Mouse (Mus musculus): ENCODE data around the gene Ptpn11. TPM values are rescaled to one million over a fixed set of nuclear protein-coding genes. Genes with fewer than 3 reads are reported as not detected.
"Not testable (repeated sequence)": the region's sequence is repeated elsewhere in the genome, so short reads cannot be mapped to it uniquely, and the experiment has no call there.

The Ptpn11 gene
- polyA plus RNA-seq, 1 experiment from 2014 or later: 23.3 TPM

GRCm38 (mm10) chr5:121226845-121227244, 35.6 kb upstream of the Ptpn11 start:
- 90% methylated on average over 4 of the region's 4 CpGs for WGBS
- H3K4me2 ChIP-seq (ENCODE audit: low read depth): no peak overlapping the region
- ATAC-seq (ENCODE audit: insufficient read depth, low FRiP score, low TSS enrichment): no peak
- no peak overlapping the region for H3K27ac ChIP-seq (ENCODE audit: low read depth, low read length)
- H3K9ac ChIP-seq (ENCODE audit: low read length): no peak overlapping the region
- H3K27me3 ChIP-seq (ENCODE audit: control insufficient read depth, insufficient read depth, low read length): no peaks in the 10 kb centered on the region
- DNase-seq (ENCODE audit: low spot score): no peak
- 0 out of 2 replicates have a peak, but pooled peaks cover 2% of the 10 kb centered on the region for H3K4me1 ChIP-seq (ENCODE audit: control insufficient read depth, insufficient read depth, low read length)
- no peak overlapping the region for H3K4me3 ChIP-seq (ENCODE audit: low read depth, low read length)
- H3K36me3 ChIP-seq (ENCODE audit: control insufficient read depth, insufficient read depth, low read length): no peaks in the 10 kb centered on the region
- H3K9me3 ChIP-seq (ENCODE audit: control insufficient read depth, low read length): no peaks in the 10 kb centered on the region

GRCm38 (mm10) chr5:121226406-121226805, 35.2 kb upstream of the Ptpn11 start:
- no peaks in the 10 kb centered on the region for H3K9me3 ChIP-seq (ENCODE audit: control insufficient read depth, low read length)
- H3K27me3 ChIP-seq (ENCODE audit: control insufficient read depth, insufficient read depth, low read length): no peaks in the 10 kb centered on the region
- DNase-seq (ENCODE audit: low spot score): no peak
- H3K9ac ChIP-seq (ENCODE audit: low read length): no peak overlapping the region
- no peak overlapping the region for H3K4me3 ChIP-seq (ENCODE audit: low read depth, low read length)
- H3K27ac ChIP-seq (ENCODE audit: low read depth, low read length): no peak overlapping the region
- no peak overlapping the region for H3K4me2 ChIP-seq (ENCODE audit: low read depth)
- H3K36me3 ChIP-seq (ENCODE audit: control insufficient read depth, insufficient read depth, low read length): no peaks in the 10 kb centered on the region
- ATAC-seq (ENCODE audit: insufficient read depth, low FRiP score, low TSS enrichment): no peak
- WGBS: 86% methylated on average over 3 of the region's 3 CpGs
- 0 out of 2 replicates have a peak, but pooled peaks cover 2% of the 10 kb centered on the region for H3K4me1 ChIP-seq (ENCODE audit: control insufficient read depth, insufficient read depth, low read length)

GRCm38 (mm10) chr5:121225854-121226253, 34.7 kb upstream of the Ptpn11 start:
- no peaks in the 10 kb centered on the region for H3K36me3 ChIP-seq (ENCODE audit: control insufficient read depth, insufficient read depth, low read length)
- H3K9ac ChIP-seq (ENCODE audit: low read length): no peak overlapping the region
- WGBS: 89% methylated on average over 2 of the region's 2 CpGs
- ATAC-seq (ENCODE audit: insufficient read depth, low FRiP score, low TSS enrichment) (no peak), DNase-seq (ENCODE audit: low spot score) (no peak)
- H3K27ac ChIP-seq (ENCODE audit: low read depth, low read length): no peak overlapping the region
- no peaks in the 10 kb centered on the region for H3K9me3 ChIP-seq (ENCODE audit: control insufficient read depth, low read length)
- no peaks in the 10 kb centered on the region for H3K27me3 ChIP-seq (ENCODE audit: control insufficient read depth, insufficient read depth, low read length)
- no peak overlapping the region for H3K4me2 ChIP-seq (ENCODE audit: low read depth)
- H3K4me1 ChIP-seq (ENCODE audit: control insufficient read depth, insufficient read depth, low read length): 0 out of 2 replicates have a peak, but pooled peaks cover 2% of the 10 kb centered on the region
- no peak overlapping the region for H3K4me3 ChIP-seq (ENCODE audit: low read depth, low read length)

- ATAC-seq (ENCODE audit: insufficient read depth, low FRiP score, low TSS enrichment) (no peak), DNase-seq (ENCODE audit: low spot score) (no peak)
- no peaks in the 10 kb centered on the region for H3K36me3 ChIP-seq (ENCODE audit: control insufficient read depth, insufficient read depth, low read length)
- H3K9ac ChIP-seq (ENCODE audit: low read length): no peak overlapping the region
- H3K27me3 ChIP-seq (ENCODE audit: control insufficient read depth, insufficient read depth, low read length): no peaks in the 10 kb centered on the region
- no peak overlapping the region for H3K27ac ChIP-seq (ENCODE audit: low read depth, low read length)
- WGBS: 93% methylated on average over 3 of the region's 3 CpGs
- 0 out of 2 replicates have a peak, but pooled peaks cover 2% of the 10 kb centered on the region for H3K4me1 ChIP-seq (ENCODE audit: control insufficient read depth, insufficient read depth, low read length)
- H3K4me2 ChIP-seq (ENCODE audit: low read depth): no peak overlapping the region
- H3K9me3 ChIP-seq (ENCODE audit: control insufficient read depth, low read length): no peaks in the 10 kb centered on the region
- no peak overlapping the region for H3K4me3 ChIP-seq (ENCODE audit: low read depth, low read length)
These were observed 33.7 kb upstream of the Ptpn11 start for GRCm38 (mm10) chr5:121224856-121225255.

DNA sequence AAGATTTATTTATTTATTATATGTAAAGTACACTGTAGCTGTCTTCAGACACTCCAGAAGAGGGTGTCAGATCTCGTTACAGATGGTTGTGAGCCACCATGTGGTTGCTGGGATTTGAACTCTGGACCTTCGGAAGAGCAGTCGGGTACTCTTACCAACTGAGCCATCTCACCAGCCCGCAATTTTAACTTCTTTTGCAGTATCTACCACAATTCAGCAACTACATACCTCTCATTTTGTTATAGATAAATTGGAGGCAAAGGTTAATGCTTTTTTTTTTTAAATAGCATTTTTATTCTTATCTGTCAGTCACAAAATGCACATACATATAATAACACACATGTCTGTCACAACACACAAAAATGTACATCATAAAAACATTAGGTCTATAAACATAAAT, 32.8 kb upstream of the Ptpn11 start:
- H3K27me3 ChIP-seq (ENCODE audit: control insufficient read depth, insufficient read depth, low read length); H3K4me1 ChIP-seq (ENCODE audit: control insufficient read depth, insufficient read depth, low read length); H3K9ac ChIP-seq (ENCODE audit: low read length); H3K9me3 ChIP-seq (ENCODE audit: control insufficient read depth, low read length); DNase-seq (ENCODE audit: low spot score); H3K4me3 ChIP-seq (ENCODE audit: low read depth, low read length); ATAC-seq (ENCODE audit: insufficient read depth, low FRiP score, low TSS enrichment); H3K27ac ChIP-seq (ENCODE audit: low read depth, low read length); H3K4me2 ChIP-seq (ENCODE audit: low read depth); H3K36me3 ChIP-seq (ENCODE audit: control insufficient read depth, insufficient read depth, low read length): not testable (repeated sequence)
- WGBS: 93% methylated on average over 3 of the region's 4 CpGs

GRCm38 (mm10) chr5:121221328-121221850, 30.2 kb upstream of the Ptpn11 start:
- 0 out of 2 replicates have a peak, but pooled peaks cover 2% of the 10 kb centered on the region for H3K4me1 ChIP-seq (ENCODE audit: control insufficient read depth, insufficient read depth, low read length)
- peak overlapping the region; percentile 93 for H3K9ac ChIP-seq (ENCODE audit: low read length)
- peak overlapping the region; percentile 72 for H3K4me2 ChIP-seq (ENCODE audit: low read depth)
- H3K27me3 ChIP-seq (ENCODE audit: control insufficient read depth, insufficient read depth, low read length): no peaks in the 10 kb centered on the region
- 22% methylated on average over 23 of the region's 23 CpGs for WGBS
- no peak for ATAC-seq (ENCODE audit: insufficient read depth, low FRiP score, low TSS enrichment)
- no peaks in the 10 kb centered on the region for H3K9me3 ChIP-seq (ENCODE audit: control insufficient read depth, low read length)
- peak; percentile 18 for DNase-seq (ENCODE audit: low spot score)
- no peaks in the 10 kb centered on the region for H3K36me3 ChIP-seq (ENCODE audit: control insufficient read depth, insufficient read depth, low read length)
- no peak overlapping the region; the same call in 1 of the 2 replicates for H3K27ac ChIP-seq (ENCODE audit: low read depth, low read length)
- H3K4me3 ChIP-seq (ENCODE audit: low read depth, low read length): peak overlapping the region; percentile 75

DNA sequence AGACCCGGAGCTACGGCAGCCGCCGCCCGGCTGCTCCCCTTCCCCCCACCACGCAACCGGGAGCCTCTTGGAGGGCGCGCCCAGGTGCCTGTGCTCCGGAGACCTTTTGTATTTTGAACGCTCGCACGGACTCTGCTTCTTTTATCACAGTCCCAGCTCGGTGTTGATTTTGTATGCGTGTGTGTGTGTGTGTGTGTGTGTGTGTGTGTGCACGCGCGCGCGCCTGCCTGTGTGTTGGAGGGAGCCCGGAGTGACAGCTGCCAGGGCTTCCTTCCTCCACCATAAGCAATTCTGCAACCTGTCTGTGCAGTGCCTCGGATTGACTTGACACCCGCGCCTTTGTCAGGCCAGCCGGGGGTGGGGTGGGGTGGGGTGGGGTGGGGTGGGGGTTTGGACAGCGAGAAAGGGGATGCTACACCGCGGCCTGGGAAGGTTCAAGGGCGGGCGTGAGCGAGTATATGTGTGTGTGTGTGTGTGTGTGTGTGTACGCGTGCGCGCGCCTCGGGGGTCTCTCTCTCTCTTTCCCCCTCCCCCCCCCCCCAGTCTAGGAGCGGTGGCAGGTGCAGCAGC, 29.6 kb upstream of the Ptpn11 start:
- WGBS: under 1% methylated on average over 22 of the region's 38 CpGs
- DNase-seq (ENCODE audit: low spot score) (peak; percentile 46), ATAC-seq (ENCODE audit: insufficient read depth, low FRiP score, low TSS enrichment) (peak; percentile 36)
- H3K36me3 ChIP-seq (ENCODE audit: control insufficient read depth, insufficient read depth, low read length): no peaks in the 10 kb centered on the region
- peak overlapping the region; percentile 75 for H3K4me3 ChIP-seq (ENCODE audit: low read depth, low read length)
- no peaks in the 10 kb centered on the region for H3K9me3 ChIP-seq (ENCODE audit: control insufficient read depth, low read length)
- H3K27ac ChIP-seq (ENCODE audit: low read depth, low read length): peak overlapping the region; percentile 85
- H3K9ac ChIP-seq (ENCODE audit: low read length): peak overlapping the region; percentile 93
- H3K4me2 ChIP-seq (ENCODE audit: low read depth): peak overlapping the region; percentile 72
- no peaks in the 10 kb centered on the region for H3K27me3 ChIP-seq (ENCODE audit: control insufficient read depth, insufficient read depth, low read length)
- 0 out of 2 replicates have a peak, but pooled peaks cover 2% of the 10 kb centered on the region for H3K4me1 ChIP-seq (ENCODE audit: control insufficient read depth, insufficient read depth, low read length)

DNA sequence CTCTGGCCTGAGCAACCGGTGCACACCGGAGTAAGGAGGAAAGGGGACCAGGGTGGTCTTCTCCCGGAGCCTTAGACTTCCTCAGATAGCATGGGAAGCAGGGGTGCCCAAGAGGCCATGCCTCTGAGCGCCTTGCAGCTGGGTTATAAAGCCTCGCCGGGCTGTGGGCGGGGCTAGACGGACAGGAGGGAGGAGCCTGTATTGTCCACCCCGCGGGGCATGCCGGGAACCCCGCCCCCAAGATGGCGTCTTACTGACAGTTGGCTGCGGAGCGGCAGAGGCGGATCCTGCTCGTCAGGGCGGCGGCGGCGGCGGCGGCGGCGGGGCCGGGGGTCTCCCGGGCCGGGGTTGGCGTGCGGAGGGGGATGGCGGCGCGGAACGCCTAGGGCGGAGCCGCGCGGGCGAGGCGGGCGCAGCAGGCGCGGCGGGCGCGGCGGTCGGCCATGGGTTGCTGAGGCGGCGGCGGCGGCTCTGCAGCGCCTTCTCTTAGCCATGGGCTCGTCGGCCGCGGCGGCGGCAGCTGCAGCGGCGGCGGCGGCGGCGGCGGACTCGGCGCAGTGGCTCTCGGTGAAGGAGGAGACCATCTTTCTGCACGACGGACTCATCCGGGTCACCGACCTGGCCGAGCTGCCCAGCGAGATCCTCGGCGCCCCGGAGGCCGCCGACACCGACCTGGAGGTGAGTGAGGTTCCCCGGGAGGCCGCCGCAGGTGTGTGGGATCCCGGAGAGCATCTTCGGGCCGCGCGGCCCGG, 29.0 kb upstream of the Ptpn11 start, which contains the start of gene Hectd4:
TSS of gene Hectd4 (plus strand) at position 240 of the 752 bp plus-strand sequence.
- Histone ChIP-seq H3K9me3 (ENCODE audit: control insufficient read depth, low read length) (no peaks in the 10 kb centered on the region), H3K27ac (ENCODE audit: low read depth, low read length) (peak within 1 kb of the TSS; percentile 85), H3K9ac (ENCODE audit: low read length) (peak within 1 kb of the TSS; percentile 93), H3K4me1 (ENCODE audit: control insufficient read depth, insufficient read depth, low read length) (0 out of 2 replicates have a peak, but pooled peaks cover 2% of the 10 kb centered on the region), H3K4me2 (ENCODE audit: low read depth) (peak within 1 kb of the TSS; percentile 72), H3K4me3 (ENCODE audit: low read depth, low read length) (peak within 1 kb of the TSS; percentile 75), H3K36me3 (ENCODE audit: control insufficient read depth, insufficient read depth, low read length) (no peaks in the 10 kb centered on the region), H3K27me3 (ENCODE audit: control insufficient read depth, insufficient read depth, low read length) (no peaks in the 10 kb centered on the region)
- DNase-seq (ENCODE audit: low spot score): peak; percentile 97
- WGBS: under 1% methylated on average over 71 of the region's 90 CpGs
- peak; percentile 86 for ATAC-seq (ENCODE audit: insufficient read depth, low FRiP score, low TSS enrichment)

Measured in neural tube, embryonic 11.5 days (tissue).